Mouse (Mus musculus) C2C12 (cell line): ENCODE data around the gene Med13l.

ENCODE experiments used
- CEBPB ChIP-seq: IDR thresholded peaks from one replicate; pipeline ENCODE4 v1.6.1; 2011; ENCODE audit warnings: low read depth, mild to moderate bottlenecking, control low read depth, moderate library complexity
- CTCF ChIP-seq: IDR thresholded peaks from one replicate; pipeline ENCODE4 v1.5.1; 2011; ENCODE audit not compliant: control insufficient read depth, insufficient read depth, insufficient read length
- FOSL1 ChIP-seq: IDR thresholded peaks from one replicate; pipeline ENCODE4 v1.8.0; 2011; ENCODE audit warnings: mild to moderate bottlenecking, low read length; ENCODE audit not compliant: poor library complexity, insufficient read depth, severe bottlenecking
- MAX ChIP-seq: IDR thresholded peaks from one replicate; pipeline ENCODE4 v1.6.1; 2011; ENCODE audit warnings: mild to moderate bottlenecking, control low read depth
- MYOD1 ChIP-seq: IDR thresholded peaks from one replicate; pipeline ENCODE4 v1.6.1; 2011; ENCODE audit warnings: low read depth; ENCODE audit not compliant: control insufficient read depth, insufficient read length
- MYOG ChIP-seq: IDR thresholded peaks from one replicate; pipeline ENCODE4 v1.6.1; 2011; ENCODE audit not compliant: control insufficient read depth, insufficient read length; ENCODE audit errors: extremely low read depth
- USF1 ChIP-seq: IDR thresholded peaks from one replicate; pipeline ENCODE4 v1.6.1; 2011; ENCODE audit warnings: low read depth, mild to moderate bottlenecking, control low read depth, moderate library complexity

GRCm38 (mm10) chr5:118514527-118514831 is 46.0 kb upstream of the Med13l start:
- no peak for TF ChIP-seq CTCF
- TF ChIP-seq MYOG: no peak
- no peak for TF ChIP-seq FOSL1
- no peak for TF ChIP-seq MYOD1
- no peak for TF ChIP-seq CEBPB
- no peak for TF ChIP-seq USF1
- TF ChIP-seq MAX: no peak
